Mouse (Mus musculus): ENCODE data around the gene Ryr3.

- TF ChIP-seq CTCF (IDR thresholded peaks at IDR 0.05; ENCODE audit: low read depth, low read length) (no peak), GATA2 (IDR thresholded peaks at IDR 0.05; ENCODE audit: borderline replicate concordance, low read depth, low read length) (no peak), POLR2AphosphoS5 (IDR thresholded peaks at IDR 0.05; ENCODE audit: insufficient replicate concordance, low read depth, low read length) (no peak), TAL1 (conservative IDR thresholded peaks at IDR 0.05; ENCODE audit: low read depth, low read length) (no peak)
Measured at GRCm38 (mm10) chr2:112590985-112591384, 625.9 kb downstream of the Ryr3 start.

Measured in G1E (cell line).